Mouse (Mus musculus): ENCODE data around the gene Stac2. TPM values are rescaled to one million over a fixed set of nuclear protein-coding genes. Genes with fewer than 3 reads are reported as not detected.

Stac2 gene
- polyA plus RNA-seq (2014; fragmentation: Nextera tagmentation; extraction: Ambion mirVana): 6.7 and 7.3 TPM in 2 replicates

- Histone ChIP-seq H3K4me3 (replicated peaks; ENCODE audit: low read length) (peak within 1 kb of the TSS; percentile 49), H3K9ac (peak within 1 kb of the TSS; percentile 63), H3K4me2 (replicated peaks) (peak within 1 kb of the TSS; percentile 62), H3K27me3 (ENCODE audit: control insufficient read depth, insufficient read depth, low read length) (peaks cover 35% of the 10 kb centered on the region), H3K4me1 (replicated peaks; ENCODE audit: control insufficient read depth, insufficient read depth, low read length) (peaks cover 3% of the 10 kb centered on the region; the same call in 1 of the 2 replicates), H3K27ac (peak within 1 kb of the TSS; percentile 51; the same call in 1 of the 2 replicates), H3K9me3 (ENCODE audit: control insufficient read depth, low read length) (no peaks in the 10 kb centered on the region), H3K36me3 (replicated peaks; ENCODE audit: control insufficient read depth, insufficient read depth) (no peaks in the 10 kb centered on the region)
- WGBS: 1% methylated on average over 39 of the region's 48 CpGs
- peak; percentile 74 for DNase-seq (ENCODE audit: low spot score)
- ATAC-seq (ENCODE audit: low FRiP score): peak; percentile 87
Measured at GRCm38 (mm10) chr11:98052989-98053834, at the start of gene Stac2. TSS of gene Stac2 (minus strand) at chr11:98053462.

- Histone ChIP-seq H3K4me1 (replicated peaks; ENCODE audit: control insufficient read depth, insufficient read depth, low read length) (no peaks in the 10 kb centered on the region), H3K4me2 (replicated peaks) (no peak overlapping the region), H3K9ac (no peak overlapping the region), H3K9me3 (ENCODE audit: control insufficient read depth, low read length) (no peaks in the 10 kb centered on the region), H3K4me3 (replicated peaks; ENCODE audit: low read length) (no peak overlapping the region), H3K27ac (no peak overlapping the region), H3K27me3 (ENCODE audit: control insufficient read depth, insufficient read depth, low read length) (no peaks in the 10 kb centered on the region), H3K36me3 (replicated peaks; ENCODE audit: control insufficient read depth, insufficient read depth) (peaks cover 96% of the 10 kb centered on the region)
- DNase-seq (ENCODE audit: low spot score): no peak
- ATAC-seq (ENCODE audit: low FRiP score): no peak
- 86% methylated on average over 3 of the region's 3 CpGs for WGBS
Measured at GRCm38 (mm10) chr11:98101332-98101731, 48.1 kb upstream of the Stac2 start.

- no peaks in the 10 kb centered on the region for H3K9me3 ChIP-seq (ENCODE audit: control insufficient read depth, low read length)
- H3K4me3 ChIP-seq (replicated peaks; ENCODE audit: low read length): no peak overlapping the region
- H3K27me3 ChIP-seq (ENCODE audit: control insufficient read depth, insufficient read depth, low read length): no peaks in the 10 kb centered on the region
- no peak overlapping the region for H3K9ac ChIP-seq
- DNase-seq (ENCODE audit: low spot score) (no peak), ATAC-seq (ENCODE audit: low FRiP score) (no peak)
- H3K4me1 ChIP-seq (replicated peaks; ENCODE audit: control insufficient read depth, insufficient read depth, low read length): no peaks in the 10 kb centered on the region
- 84% methylated on average over 9 of the region's 9 CpGs for WGBS
- H3K4me2 ChIP-seq (replicated peaks): no peak overlapping the region
- H3K36me3 ChIP-seq (replicated peaks; ENCODE audit: control insufficient read depth, insufficient read depth): peaks cover 73% of the 10 kb centered on the region
- no peak overlapping the region for H3K27ac ChIP-seq
Measured at GRCm38 (mm10) chr11:98090583-98090982, 37.3 kb upstream of the Stac2 start.

GRCm38 (mm10) chr11:98088224-98088623, 35.0 kb upstream of the Stac2 start:
- H3K9ac ChIP-seq: no peak overlapping the region
- DNase-seq (ENCODE audit: low spot score) (peak; percentile 40), ATAC-seq (ENCODE audit: low FRiP score) (no peak)

GRCm38 (mm10) chr11:98086574-98086973, 33.3 kb upstream of the Stac2 start:
- 76% methylated on average over 7 of the region's 7 CpGs for whole genome bisulfite sequencing
- H3K36me3 ChIP-seq (replicated peaks; ENCODE audit: control insufficient read depth, insufficient read depth): peaks cover 40% of the 10 kb centered on the region
- DNase-seq (ENCODE audit: low spot score) (no peak), ATAC-seq (ENCODE audit: low FRiP score) (no peak)
- no peaks in the 10 kb centered on the region for H3K9me3 ChIP-seq (ENCODE audit: control insufficient read depth, low read length)
- no peak overlapping the region for H3K27ac ChIP-seq
- H3K4me1 ChIP-seq (replicated peaks; ENCODE audit: control insufficient read depth, insufficient read depth, low read length): no peaks in the 10 kb centered on the region
- H3K4me3 ChIP-seq (replicated peaks; ENCODE audit: low read length): no peak overlapping the region
- no peaks in the 10 kb centered on the region for H3K27me3 ChIP-seq (ENCODE audit: control insufficient read depth, insufficient read depth, low read length)
- H3K9ac ChIP-seq: no peak overlapping the region
- no peak overlapping the region for H3K4me2 ChIP-seq (replicated peaks)

More at GRCm38 (mm10) chr11:98088224-98088623, 35.0 kb upstream of the Stac2 start:
- Histone ChIP-seq H3K4me1 (replicated peaks; ENCODE audit: control insufficient read depth, insufficient read depth, low read length) (no peaks in the 10 kb centered on the region), H3K4me3 (replicated peaks; ENCODE audit: low read length) (no peak overlapping the region), H3K27me3 (ENCODE audit: control insufficient read depth, insufficient read depth, low read length) (no peaks in the 10 kb centered on the region), H3K36me3 (replicated peaks; ENCODE audit: control insufficient read depth, insufficient read depth) (peaks cover 56% of the 10 kb centered on the region), H3K9me3 (ENCODE audit: control insufficient read depth, low read length) (no peaks in the 10 kb centered on the region), H3K27ac (no peak overlapping the region), H3K4me2 (replicated peaks) (no peak overlapping the region)
- WGBS: 56% methylated on average over 7 of the region's 7 CpGs

- 92% methylated on average over 9 of the region's 9 CpGs for WGBS
- Histone ChIP-seq H3K4me2 (replicated peaks) (no peak overlapping the region), H3K4me1 (replicated peaks; ENCODE audit: control insufficient read depth, insufficient read depth, low read length) (no peaks in the 10 kb centered on the region), H3K4me3 (replicated peaks; ENCODE audit: low read length) (no peak overlapping the region), H3K9me3 (ENCODE audit: control insufficient read depth, low read length) (no peaks in the 10 kb centered on the region), H3K27me3 (ENCODE audit: control insufficient read depth, insufficient read depth, low read length) (no peaks in the 10 kb centered on the region), H3K27ac (no peak overlapping the region), H3K36me3 (replicated peaks; ENCODE audit: control insufficient read depth, insufficient read depth) (peaks cover 36% of the 10 kb centered on the region), H3K9ac (no peak overlapping the region)
- DNase-seq (ENCODE audit: low spot score): no peak
- no peak for ATAC-seq (ENCODE audit: low FRiP score)
Measured at GRCm38 (mm10) chr11:98086141-98086540, 32.9 kb upstream of the Stac2 start.

- Histone ChIP-seq H3K4me1 (replicated peaks; ENCODE audit: control insufficient read depth, insufficient read depth, low read length) (no peaks in the 10 kb centered on the region), H3K27me3 (ENCODE audit: control insufficient read depth, insufficient read depth, low read length) (no peaks in the 10 kb centered on the region), H3K4me3 (replicated peaks; ENCODE audit: low read length) (no peak overlapping the region), H3K4me2 (replicated peaks) (no peak overlapping the region), H3K27ac (no peak overlapping the region), H3K36me3 (replicated peaks; ENCODE audit: control insufficient read depth, insufficient read depth) (peaks cover 6% of the 10 kb centered on the region), H3K9ac (no peak overlapping the region), H3K9me3 (ENCODE audit: control insufficient read depth, low read length) (no peaks in the 10 kb centered on the region)
- WGBS: 92% methylated on average over 7 of the region's 7 CpGs
- ATAC-seq (ENCODE audit: low FRiP score) (no peak), DNase-seq (ENCODE audit: low spot score) (no peak)
Measured at GRCm38 (mm10) chr11:98082745-98083144, 29.5 kb upstream of the Stac2 start.

GRCm38 (mm10) chr11:98080450-98080849, 27.2 kb upstream of the Stac2 start:
- DNase-seq (ENCODE audit: low spot score): no peak
- no peak for ATAC-seq (ENCODE audit: low FRiP score)
- WGBS: 81% methylated on average over 6 of the region's 6 CpGs
- H3K36me3 ChIP-seq (replicated peaks; ENCODE audit: control insufficient read depth, insufficient read depth): no peaks in the 10 kb centered on the region; the same call in 1 of the 2 replicates
- no peak overlapping the region for H3K4me3 ChIP-seq (replicated peaks; ENCODE audit: low read length)
- H3K9ac ChIP-seq: no peak overlapping the region
- no peaks in the 10 kb centered on the region for H3K4me1 ChIP-seq (replicated peaks; ENCODE audit: control insufficient read depth, insufficient read depth, low read length)
- H3K27me3 ChIP-seq (ENCODE audit: control insufficient read depth, insufficient read depth, low read length): no peaks in the 10 kb centered on the region
- H3K27ac ChIP-seq: no peak overlapping the region
- no peak overlapping the region for H3K4me2 ChIP-seq (replicated peaks)
- H3K9me3 ChIP-seq (ENCODE audit: control insufficient read depth, low read length): no peaks in the 10 kb centered on the region

- Histone ChIP-seq H3K36me3 (replicated peaks; ENCODE audit: control insufficient read depth, insufficient read depth) (no peaks in the 10 kb centered on the region), H3K27me3 (ENCODE audit: control insufficient read depth, insufficient read depth, low read length) (no peaks in the 10 kb centered on the region), H3K4me3 (replicated peaks; ENCODE audit: low read length) (no peak overlapping the region), H3K4me1 (replicated peaks; ENCODE audit: control insufficient read depth, insufficient read depth, low read length) (no peaks in the 10 kb centered on the region), H3K9ac (no peak overlapping the region), H3K9me3 (ENCODE audit: control insufficient read depth, low read length) (no peaks in the 10 kb centered on the region), H3K27ac (no peak overlapping the region), H3K4me2 (replicated peaks) (no peak overlapping the region)
- DNase-seq (ENCODE audit: low spot score) (no peak), ATAC-seq (ENCODE audit: low FRiP score) (no peak)
- WGBS: 85% methylated on average over 8 of the region's 8 CpGs
Measured at GRCm38 (mm10) chr11:98077086-98077485, 23.8 kb upstream of the Stac2 start.

Data from hindbrain, embryonic 14.5 days (tissue).